Mouse (Mus musculus) WW6 (cell line): ENCODE measurements at regions not wholly inside any gene's neighbourhood (a gene's known extent, or its start where the extent isn't known, plus 50 kb on each side); places are given as distances from the start of the nearest gene placed in this dataset.

Experiments
- DNase-seq: peaks from one replicate; pipeline ENCODE4 v3.0.0-alpha.2; 2013; ENCODE audit warnings: low read depth, low spot score

GRCm38 (mm10) chr6:147416592-147416991 is 59.0 kb upstream of the Ccdc91 start:
- DNase-seq, result no peak

DNA sequence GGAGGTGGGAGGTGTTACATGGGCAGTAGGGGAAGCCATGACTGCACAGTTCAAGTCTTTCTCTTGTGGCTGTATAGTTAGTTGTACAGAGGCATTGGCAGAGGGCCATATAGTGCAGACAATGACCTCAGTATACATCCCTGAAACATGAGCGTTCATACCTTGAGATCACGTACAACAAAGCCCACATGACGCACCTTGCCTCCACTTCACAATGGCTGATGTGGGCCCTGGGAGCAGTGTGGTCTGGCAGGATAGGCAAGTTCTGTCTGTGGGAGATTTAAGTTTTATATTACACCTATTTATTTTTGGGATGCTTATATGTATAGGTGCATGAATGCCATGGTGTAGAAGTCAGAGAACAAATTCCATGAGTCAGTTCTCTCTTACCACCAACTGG is 61.9 kb upstream of the Ccdc91 start:
- no peak for DNase-seq

GRCm38 (mm10) chr6:147397984-147398383 is 77.6 kb upstream of the Ccdc91 start:
- no peak for DNase-seq

- no peak for DNase-seq
These were observed 84.0 kb upstream of the Ccdc91 start for GRCm38 (mm10) chr6:147391425-147392158.

- DNase-seq, result no peak
These were observed 85.1 kb upstream of the Ccdc91 start for GRCm38 (mm10) chr6:147390499-147390898.

- no peak for DNase-seq
These were observed 86.9 kb upstream of the Ccdc91 start for GRCm38 (mm10) chr6:147388727-147389126.

GRCm38 (mm10) chr6:147385606-147386005 is 90.0 kb upstream of the Ccdc91 start:
- DNase-seq, result no peak

- no peak for DNase-seq
These were observed 95.1 kb upstream of the Ccdc91 start for GRCm38 (mm10) chr6:147380519-147380918.

DNA sequence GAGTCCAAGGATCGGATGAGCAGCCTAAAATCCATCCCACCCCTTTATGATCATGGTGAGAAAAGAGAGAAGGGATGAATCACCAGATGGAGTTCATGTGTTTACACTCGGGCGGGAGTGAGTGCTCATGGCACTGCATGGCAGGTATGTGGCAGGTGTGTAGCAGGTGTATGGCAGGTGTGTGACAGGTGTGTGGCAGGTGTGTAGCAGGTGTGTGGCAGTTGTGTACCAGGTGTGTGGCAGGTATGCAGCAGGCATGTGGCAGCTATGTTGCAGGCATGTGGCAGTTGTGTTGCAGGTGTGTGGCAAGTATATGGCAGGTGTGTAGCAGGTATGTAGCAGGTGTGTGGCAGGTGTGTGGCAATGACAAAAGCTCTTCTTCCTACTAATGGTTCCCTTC is 97.9 kb upstream of the Ccdc91 start:
- no peak for DNase-seq

- no peak for DNase-seq
These were observed 103.9 kb upstream of the Ccdc91 start for GRCm38 (mm10) chr6:147371737-147372136.

- no peak for DNase-seq
These were observed 104.3 kb upstream of the Ccdc91 start for GRCm38 (mm10) chr6:147371336-147371735.

- no peak for DNase-seq
These were observed 98.9 kb upstream of the Pthlh start for GRCm38 (mm10) chr6:147362842-147363241.

DNA sequence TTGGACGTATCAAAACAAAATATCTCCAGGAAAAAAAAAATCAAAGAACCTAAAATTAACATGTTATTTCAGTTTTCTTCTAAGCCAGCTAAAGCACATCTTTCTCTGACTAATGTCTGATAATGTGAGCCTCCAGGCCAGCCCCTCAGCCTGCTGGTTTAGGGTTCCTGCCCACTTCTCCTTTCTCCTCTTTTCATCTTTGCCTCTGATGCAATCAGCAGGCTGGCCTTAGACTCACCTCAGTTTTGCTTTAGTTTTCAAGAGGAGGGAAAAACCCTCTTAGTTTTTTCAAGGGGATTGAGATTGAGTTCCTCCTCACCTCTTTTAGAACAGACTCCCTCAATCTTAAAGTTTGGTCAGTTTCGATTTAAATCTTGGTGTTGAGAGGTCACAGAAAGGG is 93.0 kb upstream of the Pthlh start:
- no peak for DNase-seq

- no peak for DNase-seq
These were observed 92.6 kb upstream of the Pthlh start for GRCm38 (mm10) chr6:147356570-147356969.

- DNase-seq, result no peak
These were observed 85.7 kb upstream of the Pthlh start for GRCm38 (mm10) chr6:147349566-147350237.

DNA sequence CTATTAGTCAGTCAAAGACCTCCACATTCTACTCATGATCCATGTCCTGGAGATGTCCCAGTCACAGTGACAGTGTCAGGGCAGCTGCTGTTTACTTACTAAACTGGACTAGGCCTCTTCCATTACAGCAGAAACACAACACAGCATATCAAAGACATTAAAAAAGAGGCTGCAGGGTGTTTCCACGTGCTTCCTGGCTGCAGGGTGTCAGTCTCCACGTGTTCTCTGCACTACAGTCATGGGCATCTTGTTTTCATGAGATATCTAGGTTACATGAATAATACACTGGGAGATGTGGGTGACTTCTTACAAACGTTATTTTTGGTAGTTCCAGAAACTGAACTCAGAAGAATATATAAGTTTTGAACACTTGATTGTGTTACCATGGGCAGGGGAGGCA is 84.6 kb upstream of the Pthlh start:
- no peak for DNase-seq

GRCm38 (mm10) chr6:147341042-147341441 is 77.1 kb upstream of the Pthlh start:
- DNase-seq, result no peak

DNA sequence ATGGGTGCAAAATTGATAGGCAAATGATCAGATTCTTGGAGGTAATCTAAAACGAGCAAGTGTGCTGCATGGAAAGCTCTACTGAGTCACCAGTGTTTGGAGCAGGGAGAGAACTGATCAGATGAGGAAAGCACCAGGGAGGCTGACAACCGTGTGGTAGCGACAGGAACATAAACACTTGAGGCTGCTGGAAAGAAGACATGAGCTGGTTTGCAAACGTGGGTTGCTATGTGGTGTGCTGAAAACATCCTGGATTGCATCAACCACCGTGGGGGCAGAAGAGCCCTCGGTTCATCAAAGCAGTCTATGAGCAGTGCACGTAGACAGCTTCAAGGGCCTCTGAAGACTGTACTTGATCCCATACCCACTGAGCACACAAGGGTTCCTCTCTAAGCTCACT is 69.0 kb upstream of the Pthlh start:
- no peak for DNase-seq

- no peak for DNase-seq
These were observed 65.2 kb upstream of the Pthlh start for GRCm38 (mm10) chr6:147329201-147329600.

- DNase-seq, result peak; percentile 22
These were observed 60.4 kb upstream of the Pthlh start for GRCm38 (mm10) chr6:147324336-147324735.

DNA sequence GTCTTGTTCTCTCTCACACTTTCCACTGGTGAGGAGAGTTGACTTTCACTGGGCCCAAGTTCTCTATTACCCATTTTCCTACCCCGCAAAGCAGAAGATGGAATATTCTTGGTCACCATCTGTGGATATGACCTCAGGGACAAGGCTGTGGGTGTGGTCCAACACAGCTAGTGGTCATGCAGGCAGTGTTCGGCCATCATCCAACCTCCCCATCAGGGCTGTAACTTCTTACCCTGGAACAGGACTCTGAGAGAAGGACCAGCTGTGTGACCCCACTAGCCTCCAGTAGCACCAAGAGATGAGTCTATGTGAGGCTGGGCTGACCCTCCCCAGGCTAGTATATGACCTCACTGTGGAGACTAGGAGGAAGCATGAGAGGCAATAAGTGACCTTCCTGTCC is 54.1 kb upstream of the Pthlh start:
- no peak for DNase-seq

DNA sequence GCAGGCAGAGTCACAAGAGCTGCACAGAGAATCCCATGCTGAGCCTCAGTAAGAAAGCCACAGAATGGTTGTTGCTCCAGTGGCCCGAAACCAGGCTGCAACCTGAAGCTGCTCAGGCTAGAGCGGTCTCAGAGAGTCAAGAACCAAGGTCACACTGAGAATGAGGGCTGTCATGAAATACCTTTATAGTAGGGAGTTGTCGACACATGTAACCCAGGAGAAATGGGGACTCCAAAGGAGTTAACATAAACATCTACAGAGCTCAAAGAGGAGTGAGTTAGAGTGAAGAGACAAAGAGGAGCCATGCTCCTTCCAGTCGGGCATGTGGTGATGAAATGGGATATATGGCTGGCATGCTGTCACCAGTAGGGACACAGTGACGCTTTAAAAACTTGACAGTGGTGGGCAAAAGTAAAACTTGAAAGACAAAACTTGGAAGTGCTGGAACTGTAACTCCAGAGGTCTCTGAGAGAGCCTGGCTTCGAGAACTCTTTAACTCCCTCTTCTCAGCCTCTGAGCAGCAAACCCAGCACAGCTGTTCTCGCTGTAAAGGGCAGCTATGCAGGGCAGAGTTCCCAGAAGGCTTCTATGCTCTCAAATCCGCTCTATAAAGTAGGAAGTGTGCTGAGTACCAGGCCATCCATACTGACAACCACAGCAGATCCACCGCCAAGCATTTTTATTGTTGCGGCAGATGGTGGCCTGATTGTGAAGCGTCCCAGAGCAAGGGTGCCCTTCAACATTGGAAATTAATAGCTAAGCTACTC is 52.9 kb upstream of the Pthlh start:
- no peak for DNase-seq

- no peak for DNase-seq
These were observed 52.2 kb upstream of the Pthlh start for GRCm38 (mm10) chr6:147316140-147316539.
